Mouse (Mus musculus) mouse trophoblast stem cell (cell line): ENCODE results near the gene Dnase1l3.
"Not testable (repeated sequence)": the region's sequence is repeated elsewhere in the genome, so short reads cannot be mapped to it uniquely, and the experiment has no call there.

Experiments used
- in situ Hi-C, 2 experiments: fragments of 300-500 bp; cut with MseI, MboI; formaldehyde crosslinking; loops; 2 replicates in 1 of 2; 3 replicates in 1 of 2; pipeline ENCODE4 v1.15.1; 2025

Dnase1l3 gene

DNA sequence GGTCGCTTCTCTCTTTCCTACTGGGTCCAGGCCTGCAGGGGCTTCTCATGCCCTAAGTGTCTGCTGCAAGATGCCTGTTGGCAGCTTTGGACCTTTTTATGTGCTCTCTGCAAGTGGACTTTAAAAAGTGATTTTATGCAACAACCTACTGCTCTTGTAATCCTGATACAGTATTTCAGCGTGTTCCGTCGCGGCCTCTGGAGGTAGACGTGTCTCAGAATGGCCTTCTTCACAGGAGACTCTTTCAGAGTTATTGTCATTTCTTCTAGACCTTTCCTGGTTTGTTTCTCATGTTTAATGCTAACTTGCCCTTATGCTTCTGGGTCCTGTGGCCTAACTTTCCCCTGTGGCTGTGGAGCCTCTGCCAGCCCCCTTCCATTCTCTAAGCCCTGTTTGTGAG lies 21.4 kb upstream of the Dnase1l3 start:
- in situ Hi-C loops = no loop called here

DNA sequence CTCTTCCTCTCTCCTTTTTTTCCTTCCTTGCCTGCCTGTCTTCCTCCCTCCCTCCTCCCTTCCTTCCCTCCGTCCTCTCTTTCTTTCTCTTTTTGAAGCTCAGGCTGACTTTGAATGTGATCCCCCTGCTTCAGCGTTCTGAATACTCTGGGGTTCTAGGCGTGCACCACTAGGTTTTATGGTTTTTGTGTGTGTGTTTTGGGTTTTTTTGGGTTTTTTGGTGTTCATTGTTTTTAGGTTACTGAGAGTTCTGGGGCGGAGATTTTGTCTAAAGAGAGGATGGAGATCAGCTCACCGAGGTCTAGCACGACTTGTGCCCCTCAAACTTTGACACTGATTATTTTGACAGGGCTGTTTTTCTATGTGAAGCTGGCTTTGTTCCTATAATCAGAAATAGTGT lies 17.6 kb upstream of the Dnase1l3 start:
- in situ Hi-C loops = no loop called here

DNA sequence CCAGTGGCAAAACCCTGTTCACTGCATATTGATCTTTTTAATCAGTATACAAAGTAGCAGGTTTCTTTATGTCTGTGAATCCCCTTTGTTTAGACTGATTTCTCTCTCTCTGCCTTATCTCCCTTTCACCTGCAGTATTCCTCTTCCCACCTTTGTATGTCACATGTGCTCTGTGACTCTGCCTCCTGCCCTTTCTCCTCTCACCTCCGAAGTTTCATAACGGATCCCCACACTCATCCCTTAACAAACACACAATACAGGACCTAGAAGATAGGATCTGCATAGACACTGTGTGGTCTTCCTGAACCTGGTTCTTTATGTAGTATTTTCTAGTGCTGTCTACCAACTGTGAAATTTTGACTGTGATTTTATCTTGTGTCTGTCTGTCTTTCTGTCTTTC lies 16.9 kb upstream of the Dnase1l3 start:
- in situ Hi-C loops = no loop called here

DNA sequence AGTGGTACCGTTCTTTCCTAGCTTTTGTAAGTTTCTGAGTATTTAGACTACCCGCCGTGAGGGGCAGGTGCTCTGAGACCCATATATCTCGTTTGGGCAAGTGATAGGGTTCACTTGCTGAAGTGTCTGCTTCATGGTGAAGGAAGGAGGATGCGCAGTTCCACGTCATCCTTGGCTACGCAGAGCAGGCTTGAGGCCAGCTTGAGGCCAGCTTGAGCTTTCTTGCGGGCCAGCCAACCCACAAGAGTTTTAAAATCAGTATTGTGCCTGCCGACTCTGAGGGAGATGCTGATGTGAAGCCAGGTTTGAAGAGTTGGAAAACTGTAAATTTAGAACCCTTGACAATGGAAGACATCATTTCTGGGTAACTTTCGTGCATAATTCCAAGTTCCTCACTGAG lies 13.6 kb upstream of the Dnase1l3 start:
- in situ Hi-C loops = no loop called here

DNA sequence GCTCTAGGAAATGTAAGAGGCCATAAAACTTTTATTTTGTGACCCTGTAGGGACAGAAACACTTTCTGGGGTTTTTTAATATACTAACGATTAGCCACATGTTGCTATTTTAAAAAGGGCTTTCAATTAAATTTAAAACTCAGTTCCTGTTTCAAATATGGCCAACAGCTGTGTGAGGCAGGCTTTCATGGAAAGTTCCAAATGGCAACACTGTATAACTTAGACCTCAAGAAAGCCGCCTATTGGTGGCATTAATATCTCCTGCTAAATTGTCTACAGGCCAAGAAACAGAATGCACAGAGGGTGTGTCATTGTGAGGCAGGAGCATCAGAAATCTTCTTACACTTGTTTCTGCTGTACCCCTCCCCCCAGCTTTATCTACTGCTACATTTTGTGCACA lies 13.1 kb upstream of the Dnase1l3 start:
- in situ Hi-C loops = no loop called here

DNA sequence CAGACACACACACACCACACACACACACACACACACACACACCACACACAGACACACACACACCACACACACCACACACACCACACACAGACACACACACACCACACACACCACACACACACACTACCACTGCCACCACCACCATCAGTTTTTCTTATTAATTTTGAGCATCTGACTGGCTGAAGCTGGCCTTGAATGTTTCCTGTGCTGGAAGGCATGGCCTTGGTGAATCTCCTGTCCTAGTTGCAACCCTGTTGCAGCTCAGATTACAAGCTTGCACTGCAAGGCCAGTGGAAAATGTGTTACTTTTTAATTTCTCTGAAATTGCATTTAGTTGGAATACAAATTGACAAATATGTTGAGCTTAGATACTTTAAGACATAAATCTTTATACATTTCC lies 12.7 kb upstream of the Dnase1l3 start:
- in situ Hi-C loops = no loop called here

DNA sequence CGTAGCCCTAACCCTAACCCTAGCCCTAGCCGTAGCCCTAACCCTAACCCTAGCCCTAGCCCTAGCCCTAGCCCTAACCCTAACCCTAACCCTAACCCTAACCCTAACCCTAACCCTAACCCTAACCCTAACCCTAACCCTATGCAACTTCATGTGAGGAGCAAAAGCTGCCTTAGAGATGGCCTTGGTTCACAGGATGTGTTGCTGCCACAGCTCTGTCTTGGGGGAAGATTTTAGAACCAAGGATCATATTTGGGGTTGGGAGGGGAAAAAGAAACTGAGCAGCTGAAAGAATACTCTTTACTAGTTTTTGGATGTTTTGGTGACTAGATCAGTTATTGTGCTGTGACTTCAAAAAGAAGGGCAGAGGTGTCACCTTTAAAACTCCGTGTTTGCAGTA lies 11.7 kb upstream of the Dnase1l3 start:
- in situ Hi-C loops = not testable (repeated sequence)

DNA sequence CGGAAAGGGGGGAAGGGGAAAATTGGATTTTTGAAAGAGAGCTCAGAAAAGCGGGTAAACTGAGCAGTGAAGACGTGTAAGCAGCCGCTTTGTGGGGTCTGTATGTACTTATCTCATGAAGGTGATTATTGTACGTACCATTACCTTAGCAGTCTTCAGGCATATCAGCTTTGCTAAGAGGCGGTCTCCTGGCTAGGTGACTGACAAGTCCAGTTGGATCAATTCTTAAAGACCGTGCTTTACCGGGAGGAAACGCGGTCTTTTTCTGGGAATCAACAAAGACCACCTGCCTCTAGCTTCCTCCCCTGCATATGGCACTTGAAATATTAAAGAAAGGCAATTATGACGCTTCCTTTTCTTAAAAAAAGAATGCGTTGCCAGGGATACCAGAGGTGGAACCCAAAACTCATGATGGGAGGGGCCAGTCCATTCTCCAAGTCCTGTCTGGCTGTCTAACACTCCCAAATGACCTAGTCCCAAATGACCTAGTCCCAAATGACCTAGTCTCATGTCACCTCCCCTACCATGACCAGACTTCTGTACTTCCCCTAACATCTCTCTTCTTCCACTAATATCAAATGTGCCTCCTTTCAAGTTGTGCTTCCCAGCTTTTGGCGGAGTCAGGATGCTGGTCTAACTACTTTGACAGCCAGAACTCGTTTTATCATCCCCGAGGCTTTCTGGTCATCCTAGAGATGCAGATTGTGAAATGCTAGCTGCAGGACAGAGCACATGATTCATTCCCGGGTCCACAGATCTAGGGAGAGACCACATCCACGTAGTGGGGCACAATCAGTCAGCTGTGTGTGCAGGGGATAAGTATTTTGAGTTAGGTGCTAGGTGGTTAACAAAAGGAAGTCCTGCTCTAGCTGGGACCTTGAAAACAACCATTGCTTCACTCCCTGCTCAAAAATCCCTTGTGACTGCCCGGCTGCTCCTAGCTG lies 9.6 kb upstream of the Dnase1l3 start:
- in situ Hi-C loops = no loop called here

DNA sequence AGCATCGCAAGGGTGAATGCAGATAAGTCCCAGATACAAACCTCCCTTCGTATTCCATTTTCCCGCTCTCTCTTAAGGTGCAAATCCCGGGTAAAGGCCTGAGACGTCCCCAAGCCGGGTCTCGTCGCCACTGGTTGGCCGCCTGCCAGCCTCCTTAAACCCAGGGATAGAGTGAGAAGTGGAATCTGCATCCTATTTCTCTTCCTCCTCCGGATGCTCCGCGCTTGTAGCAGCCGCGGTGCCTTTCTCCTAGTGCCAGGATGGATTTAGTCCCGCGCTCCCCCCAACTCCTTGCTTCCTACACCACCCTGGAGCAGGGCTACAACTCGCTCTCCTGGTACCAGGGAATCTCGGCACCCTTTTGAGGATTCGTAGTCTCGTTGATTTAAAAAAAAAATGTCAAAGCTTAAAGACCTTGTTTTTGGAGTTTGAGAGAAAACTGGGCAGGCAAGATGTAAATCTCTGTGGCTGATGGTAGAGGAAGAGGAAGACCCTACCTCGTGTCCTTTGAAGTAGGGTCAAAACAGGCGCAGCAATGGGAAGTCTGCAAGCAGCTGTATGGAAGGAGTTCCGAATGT lies 8.8 kb upstream of the Dnase1l3 start:
- in situ Hi-C loops = no loop called here

DNA sequence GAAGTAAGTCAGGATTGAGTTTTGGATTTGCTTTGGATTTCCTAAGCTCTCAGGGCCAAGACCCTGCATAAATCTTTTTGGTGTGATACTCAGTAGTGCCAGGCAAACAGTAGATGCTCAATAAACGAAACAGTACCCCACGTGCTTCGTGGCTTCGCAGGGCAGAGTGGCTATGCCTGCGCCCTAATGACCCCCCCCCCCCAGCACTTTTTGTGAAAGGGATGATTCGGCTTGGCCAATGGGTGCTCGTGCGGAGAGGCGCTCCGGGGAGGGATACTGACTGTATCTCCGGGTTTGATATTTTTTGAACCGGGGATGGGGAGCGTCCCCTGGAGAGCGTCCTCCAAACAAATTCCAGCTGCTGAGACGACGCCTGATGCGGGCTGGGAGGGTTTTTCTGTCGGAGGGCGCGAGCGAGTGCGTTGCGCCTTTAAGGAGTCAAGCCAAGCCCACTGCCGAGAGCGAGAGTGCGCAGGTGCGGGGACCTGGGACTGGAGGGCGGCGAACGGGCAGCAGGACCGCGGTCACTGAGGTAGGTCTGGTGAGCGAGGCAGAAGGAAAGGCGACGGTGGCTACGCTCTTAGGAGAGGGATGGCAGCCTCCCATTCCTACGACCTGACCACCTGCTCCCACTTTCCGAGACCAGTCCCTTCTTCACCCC lies 8.2 kb upstream of the Dnase1l3 start, which contains the start of gene Abhd6:
Gene Abhd6, plus strand, starts transcription at position 471 of the 661 bp plus-strand sequence.
- in situ Hi-C loops = no loop called here

DNA sequence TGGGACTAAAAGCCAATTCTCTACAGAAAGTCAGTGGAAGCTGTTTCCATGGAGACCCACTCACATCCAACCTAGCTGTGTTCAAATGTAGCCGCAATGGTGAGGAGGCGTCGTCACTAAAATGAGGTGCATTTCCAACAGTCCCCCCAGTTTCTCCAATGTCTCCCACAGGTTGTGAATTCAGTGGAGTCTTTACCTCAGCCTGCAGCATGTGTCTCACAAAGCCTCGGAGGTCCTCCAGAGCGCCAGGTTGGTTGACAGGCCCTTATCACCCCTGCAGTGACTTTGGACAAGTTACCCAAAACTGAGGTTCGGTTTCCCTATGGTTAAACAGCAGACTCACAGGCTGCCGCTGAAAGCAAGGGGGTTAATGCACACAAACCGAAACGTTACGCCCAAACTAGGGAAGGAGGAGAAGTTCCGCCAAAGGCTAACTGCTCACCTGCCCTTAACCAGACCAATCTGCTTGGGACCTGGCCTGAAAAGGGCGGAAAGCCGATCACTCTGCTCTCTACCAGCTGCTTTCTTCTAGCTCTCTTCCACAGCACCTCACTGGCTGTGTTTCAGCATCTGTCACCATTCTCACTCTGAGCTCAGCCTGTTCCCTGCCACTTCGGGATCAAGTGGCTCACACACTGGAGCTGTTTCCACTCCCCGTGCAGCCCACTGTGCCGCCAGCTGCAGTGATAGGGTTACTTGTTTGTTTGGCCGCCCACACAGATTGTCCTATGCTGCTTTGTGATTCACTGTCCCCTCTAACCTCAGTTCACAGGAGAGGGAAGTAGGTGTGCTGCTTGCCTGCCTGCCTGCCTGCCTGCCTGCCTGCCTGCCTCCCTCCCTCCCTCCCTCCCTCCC lies 6.7 kb upstream of the Dnase1l3 start:
- in situ Hi-C loops = no loop called here

DNA sequence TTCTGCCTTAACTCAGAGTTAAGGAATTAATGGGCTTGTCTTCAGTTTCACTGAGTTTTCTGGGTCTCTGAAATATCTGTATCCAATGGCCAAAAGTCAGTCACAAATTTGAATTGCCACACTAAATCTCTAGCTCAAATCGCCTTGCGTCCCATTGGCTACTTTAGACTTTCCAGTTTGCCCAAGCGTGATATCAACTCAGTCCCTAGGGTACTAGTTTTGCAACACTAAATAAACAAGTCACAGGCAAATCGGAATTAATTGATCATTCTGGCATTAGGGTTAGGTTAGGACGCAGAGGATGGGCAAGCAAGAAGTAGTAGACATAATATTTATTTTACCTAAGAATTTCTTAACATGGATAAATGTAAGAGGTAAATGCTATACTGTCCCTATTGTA lies 5.9 kb upstream of the Dnase1l3 start:
- in situ Hi-C loops = no loop called here

DNA sequence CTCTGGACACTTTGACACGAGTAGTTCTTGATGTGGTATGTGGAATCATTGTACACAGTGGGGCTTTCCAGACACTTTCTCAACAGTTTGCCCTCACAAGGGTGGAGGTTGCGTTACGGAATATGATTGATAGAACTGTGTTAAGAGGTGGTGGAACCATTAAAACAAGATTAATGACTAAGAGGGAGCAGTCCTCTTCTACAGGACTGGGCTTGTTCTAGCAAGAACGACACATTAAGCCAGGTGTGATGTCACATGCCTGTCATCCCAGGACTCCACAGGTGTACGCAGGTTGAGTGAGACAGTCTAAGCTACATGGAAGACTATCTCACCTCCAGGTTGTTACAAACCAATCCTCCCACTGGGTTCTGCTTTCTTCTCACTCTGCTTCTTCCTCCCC lies 5.1 kb upstream of the Dnase1l3 start:
- in situ Hi-C loops = loop anchor here (5.0 kb wide), 2 partner anchors 37 to 43 kb away; no protein-coding TSS in a partner anchor

DNA sequence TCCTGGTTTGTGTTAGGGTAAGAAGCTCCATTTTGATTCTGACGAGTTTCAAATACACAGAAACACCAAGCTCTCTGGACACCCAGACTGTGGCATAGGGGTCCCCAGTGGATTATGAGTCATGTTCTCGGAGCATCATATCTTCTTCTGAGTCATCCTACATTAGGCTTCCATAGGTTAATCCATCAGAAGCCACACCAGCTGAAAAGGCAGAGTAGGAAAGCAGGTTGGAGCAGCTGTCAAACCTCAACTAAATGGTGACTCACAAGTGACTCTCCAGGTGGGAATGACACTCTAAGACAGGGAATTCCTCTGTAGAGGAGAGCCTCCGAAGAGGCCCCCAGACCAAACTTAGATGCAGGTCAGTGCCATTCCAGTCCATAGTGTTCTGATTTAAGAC lies 4.7 kb upstream of the Dnase1l3 start:
- in situ Hi-C loops = loop anchor here (5.0 kb wide), 2 partner anchors 37 to 43 kb away; no protein-coding TSS in a partner anchor

DNA sequence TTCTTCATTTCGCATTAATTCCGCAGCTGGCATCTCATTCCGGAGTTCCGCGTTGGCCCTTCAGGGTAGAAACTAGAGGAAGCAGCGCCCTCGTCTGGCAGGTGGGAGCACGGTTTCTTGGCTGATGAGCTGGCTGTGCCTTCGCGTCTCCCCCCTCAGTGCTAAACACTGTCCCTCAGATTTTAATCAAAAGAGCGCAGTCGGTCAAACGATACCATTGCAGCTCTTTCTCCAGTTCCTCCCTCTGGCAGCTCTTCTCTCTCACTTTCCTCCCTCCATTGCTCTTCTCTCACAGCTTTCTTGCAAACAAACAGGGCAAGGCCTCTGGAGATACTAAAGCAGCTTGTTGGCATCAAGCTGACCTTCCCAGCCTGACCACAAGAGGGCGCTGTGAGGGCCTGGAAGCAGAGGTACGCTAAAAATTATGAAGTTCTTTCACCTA lies 2.9 kb upstream of the Dnase1l3 start:
- in situ Hi-C loops = loop anchor here (5.0 kb wide), 2 partner anchors 35 to 45 kb away; no protein-coding TSS in a partner anchor

DNA sequence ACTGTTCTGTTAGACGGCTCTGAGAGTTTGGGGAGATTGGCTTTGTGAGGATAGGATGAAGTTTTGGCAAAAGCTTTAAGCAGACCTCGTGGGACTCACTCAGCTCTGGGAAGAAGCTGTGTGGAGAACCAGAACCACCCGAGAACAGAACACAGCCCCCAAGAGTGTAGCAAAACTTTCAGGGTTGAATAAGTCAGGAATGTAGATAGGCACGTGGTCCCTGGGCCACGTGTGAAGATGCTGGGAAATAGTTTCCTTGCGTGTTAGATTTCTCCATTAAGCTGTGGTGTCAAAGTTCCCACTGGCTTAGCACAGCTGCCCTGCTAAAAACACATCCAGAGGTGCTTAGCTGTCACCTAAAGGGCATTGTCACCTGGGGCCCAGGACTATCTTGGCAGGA lies 2.2 kb downstream of the Dnase1l3 start:
- in situ Hi-C loops = no loop called here

DNA sequence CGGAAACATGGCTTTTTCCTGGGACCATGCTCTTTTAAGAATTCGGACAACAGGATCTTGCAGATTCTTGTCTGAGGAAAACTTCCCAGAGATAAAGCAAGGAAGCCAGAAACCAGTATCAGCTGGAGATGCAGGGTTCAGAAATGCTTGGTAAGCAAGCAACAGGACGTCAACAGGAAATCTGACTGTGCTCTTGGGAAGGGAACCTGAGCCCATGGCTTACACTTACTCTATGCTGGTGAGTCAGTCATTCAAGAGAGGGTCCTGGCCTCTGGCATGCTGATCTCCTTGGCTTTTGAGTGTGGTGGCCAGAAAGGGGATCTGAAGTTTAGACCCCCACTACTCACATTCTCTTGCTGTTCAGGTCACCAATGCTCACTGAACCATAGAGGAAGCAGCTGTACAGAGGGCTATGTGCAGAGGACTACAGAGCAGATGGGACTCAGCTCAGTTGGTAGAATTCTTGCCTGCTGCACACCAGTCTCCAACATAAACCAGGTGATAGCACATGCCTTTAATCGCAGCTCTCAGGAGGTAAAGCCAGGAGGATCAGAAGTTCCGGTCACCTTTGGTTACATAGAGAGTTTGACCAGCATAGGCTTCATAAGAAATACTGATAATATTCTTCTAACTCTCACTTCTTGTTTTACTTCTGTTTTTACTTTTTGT lies 3.1 kb downstream of the Dnase1l3 start:
- in situ Hi-C loops = no loop called here

DNA sequence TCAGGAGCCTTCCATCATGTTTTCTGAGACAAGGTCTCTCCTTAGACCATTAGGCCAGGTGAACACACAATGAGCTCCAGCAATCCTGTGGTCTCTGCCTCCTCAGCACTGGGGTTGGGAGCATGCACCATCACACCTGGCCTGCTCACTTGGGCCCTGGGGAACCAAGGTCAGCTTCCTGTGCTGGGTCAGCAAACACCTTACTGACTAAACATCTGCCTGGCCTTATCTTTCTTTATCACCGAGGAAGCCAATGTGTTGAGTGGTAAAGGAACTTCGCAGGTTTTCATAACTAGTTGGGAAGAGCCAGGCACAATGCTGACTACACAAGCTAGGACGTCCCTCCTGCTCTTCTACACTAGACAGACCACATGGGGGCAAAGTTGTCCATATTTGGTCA lies 4.4 kb downstream of the Dnase1l3 start:
- in situ Hi-C loops = no loop called here

DNA sequence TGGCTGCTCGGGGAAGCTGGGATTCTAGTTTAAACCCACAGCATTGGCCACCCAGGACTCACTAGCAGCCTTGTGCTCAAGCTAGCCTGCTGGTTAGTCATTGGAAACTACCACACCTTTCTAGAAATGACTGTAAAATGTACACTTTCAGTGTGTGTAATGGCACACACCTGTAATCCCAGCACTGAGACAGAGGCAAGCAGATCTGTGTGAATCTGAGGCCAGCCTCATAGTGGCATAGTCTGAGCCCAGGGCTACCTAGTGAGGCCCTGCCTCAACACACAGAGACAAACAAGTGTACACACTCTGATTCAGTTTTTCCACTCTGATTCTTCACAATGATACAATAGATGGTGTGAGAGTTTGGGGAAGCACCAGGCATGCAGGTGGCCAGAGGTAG lies 5.0 kb downstream of the Dnase1l3 start:
- in situ Hi-C loops = no loop called here

DNA sequence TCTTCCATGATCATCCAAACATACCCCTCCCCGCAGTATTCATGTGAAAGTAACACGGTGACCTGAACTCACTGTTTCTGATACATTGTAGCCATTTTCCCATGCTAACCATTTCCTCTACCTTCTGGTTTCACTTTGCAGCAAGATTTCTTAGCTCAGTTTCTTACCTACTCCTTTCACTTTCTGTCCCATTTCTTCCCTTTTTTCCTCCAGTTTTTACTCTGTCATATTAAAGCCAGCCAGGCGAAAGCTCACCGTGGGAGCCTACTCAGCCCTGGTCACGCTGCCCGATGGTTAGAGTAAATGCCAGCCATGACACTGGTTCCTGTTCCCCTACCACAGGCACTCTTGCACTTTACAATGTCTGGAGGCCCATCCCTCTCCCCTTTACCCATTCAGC lies 7.5 kb downstream of the Dnase1l3 start:
- in situ Hi-C loops = no loop called here

DNA sequence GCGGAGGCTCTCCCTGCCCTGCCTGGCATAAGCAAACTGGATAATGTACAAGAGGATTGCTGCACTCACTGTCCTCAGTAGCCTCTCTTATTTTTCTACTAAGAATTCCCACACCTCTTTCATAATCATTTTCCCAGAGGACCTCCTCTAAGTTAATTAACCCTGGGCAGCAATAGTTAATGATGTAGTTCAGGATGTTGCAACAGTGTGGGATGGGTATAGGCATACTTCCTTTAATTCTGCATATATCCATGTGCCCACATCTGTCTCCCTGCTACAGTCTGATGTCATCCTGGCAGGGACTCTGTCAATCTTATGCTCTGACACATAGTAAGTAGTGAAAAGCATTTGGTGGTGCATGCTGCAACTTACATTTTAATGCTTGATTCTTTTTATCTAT lies 13.1 kb downstream of the Dnase1l3 start:
- in situ Hi-C loops = no loop called here
